Mouse (Mus musculus): ENCODE measurements around the gene Ass1. TPM values are rescaled to one million over a fixed set of nuclear protein-coding genes. Genes with fewer than 3 reads are reported as not detected.

Ass1 gene
- total RNA-seq (2021), result 1 to 10 TPM; 2.0 to 2.7 TPM
- long read RNA-seq, experiment 1, result 0 reads
- long read RNA-seq, experiment 2, result 0 reads

- peak; percentile 78 for DNase-seq
Observed at GRCm38 (mm10) chr2:31469931-31470682, at the start of gene Ass1. Ass1 (plus strand) TSS chr2:31470207.

GRCm38 (mm10) chr2:31420914-31421313 lies 49.1 kb upstream of the Ass1 start:
- DNase-seq, result no peak

- no peak for DNase-seq
Observed at GRCm38 (mm10) chr2:31422576-31422975, 47.4 kb upstream of the Ass1 start.

- no peak for DNase-seq
Observed at GRCm38 (mm10) chr2:31431477-31431876, 38.5 kb upstream of the Ass1 start.

GRCm38 (mm10) chr2:31434746-31435145 lies 35.3 kb upstream of the Ass1 start:
- no peak for DNase-seq

- no peak for DNase-seq
Observed at GRCm38 (mm10) chr2:31435567-31435966, 34.4 kb upstream of the Ass1 start.

- no peak for DNase-seq
Observed at GRCm38 (mm10) chr2:31437480-31438245, 32.3 kb upstream of the Ass1 start.

GRCm38 (mm10) chr2:31439576-31439975 lies 30.4 kb upstream of the Ass1 start:
- no peak for DNase-seq

GRCm38 (mm10) chr2:31442480-31443160 lies 27.4 kb upstream of the Ass1 start:
- peak; percentile 36 for DNase-seq

GRCm38 (mm10) chr2:31446036-31446435 lies 24.0 kb upstream of the Ass1 start:
- DNase-seq, result no peak

- no peak for DNase-seq
Observed at GRCm38 (mm10) chr2:31446456-31446855, 23.6 kb upstream of the Ass1 start.

GRCm38 (mm10) chr2:31447536-31447935 lies 22.5 kb upstream of the Ass1 start:
- DNase-seq, result no peak

- no peak for DNase-seq
Observed at GRCm38 (mm10) chr2:31448756-31449440, 21.1 kb upstream of the Ass1 start.

- peak; percentile 40 for DNase-seq
Observed at GRCm38 (mm10) chr2:31449441-31449815, 20.6 kb upstream of the Ass1 start.

- no peak for DNase-seq
Observed at GRCm38 (mm10) chr2:31449902-31450301, 20.1 kb upstream of the Ass1 start.

- no peak for DNase-seq
Observed at GRCm38 (mm10) chr2:31450661-31451060, 19.3 kb upstream of the Ass1 start.

GRCm38 (mm10) chr2:31451530-31451929 lies 18.5 kb upstream of the Ass1 start:
- DNase-seq, result no peak

- no peak for DNase-seq
Observed at GRCm38 (mm10) chr2:31453011-31453410, 17.0 kb upstream of the Ass1 start.

GRCm38 (mm10) chr2:31453559-31454177 lies 16.3 kb upstream of the Ass1 start:
- no peak for DNase-seq

GRCm38 (mm10) chr2:31454280-31454679 lies 15.7 kb upstream of the Ass1 start:
- no peak for DNase-seq

- DNase-seq, result no peak
Observed at GRCm38 (mm10) chr2:31455418-31455817, 14.6 kb upstream of the Ass1 start.

- DNase-seq, result no peak
Observed at GRCm38 (mm10) chr2:31458460-31458859, 11.5 kb upstream of the Ass1 start.

Measured in gastrocnemius, postnatal 25 days (tissue).